Mouse (Mus musculus): ENCODE measurements around the gene Mki67. TPM values are rescaled to one million over a fixed set of nuclear protein-coding genes. Genes with fewer than 3 reads are reported as not detected.
"Not testable (repeated sequence)": the region's sequence is repeated elsewhere in the genome, so short reads cannot be mapped to it uniquely, and the experiment has no call there.

Mki67 gene
- polyA plus RNA-seq, 1 experiment from 2014 or later: 46.9 TPM

DNA sequence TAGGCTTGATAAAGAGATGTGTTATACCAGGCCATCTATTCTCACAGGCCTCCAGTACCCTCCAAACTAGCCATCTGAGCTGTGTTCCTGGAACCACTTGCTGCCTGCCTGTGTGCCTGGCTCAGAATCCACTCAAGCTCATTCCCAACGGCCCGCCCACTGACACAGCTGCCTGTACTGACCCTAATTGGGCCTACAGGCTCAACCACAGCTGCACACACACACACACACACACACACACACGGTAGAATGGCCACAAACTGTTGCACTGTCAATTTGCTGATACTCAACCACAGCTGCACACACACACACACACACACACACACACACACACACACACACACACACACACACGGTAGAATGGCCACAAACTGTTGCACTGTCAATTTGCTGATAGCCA is 32.1 kb downstream of the Mki67 start:
- H3K27me3 ChIP-seq (ENCODE audit: low read depth, poor library complexity, severe bottlenecking); H3K9me3 ChIP-seq (replicated peaks); H3K4me3 ChIP-seq; H3K27ac ChIP-seq; H3K4me1 ChIP-seq; DNase-seq (ENCODE audit: low spot score): not testable (repeated sequence)
- peaks cover 44% of the 10 kb centered on the region for H3K36me3 ChIP-seq
- WGBS: 78% methylated on average over 4 of the region's 4 CpGs

GRCm38 (mm10) chr7:135680334-135680733 is 35.8 kb downstream of the Mki67 start:
- Histone ChIP-seq H3K36me3 (peaks cover 6% of the 10 kb centered on the region), H3K4me1 (peaks cover 7% of the 10 kb centered on the region; the same call in 1 of the 2 replicates), H3K9me3 (replicated peaks) (no peaks in the 10 kb centered on the region), H3K27me3 (ENCODE audit: low read depth, poor library complexity, severe bottlenecking) (no peaks in the 10 kb centered on the region), H3K4me3 (no peak overlapping the region), H3K27ac (no peak overlapping the region)
- WGBS: 75% methylated on average over 5 of the region's 5 CpGs
- peak; percentile 65 for DNase-seq (ENCODE audit: low spot score)

DNA sequence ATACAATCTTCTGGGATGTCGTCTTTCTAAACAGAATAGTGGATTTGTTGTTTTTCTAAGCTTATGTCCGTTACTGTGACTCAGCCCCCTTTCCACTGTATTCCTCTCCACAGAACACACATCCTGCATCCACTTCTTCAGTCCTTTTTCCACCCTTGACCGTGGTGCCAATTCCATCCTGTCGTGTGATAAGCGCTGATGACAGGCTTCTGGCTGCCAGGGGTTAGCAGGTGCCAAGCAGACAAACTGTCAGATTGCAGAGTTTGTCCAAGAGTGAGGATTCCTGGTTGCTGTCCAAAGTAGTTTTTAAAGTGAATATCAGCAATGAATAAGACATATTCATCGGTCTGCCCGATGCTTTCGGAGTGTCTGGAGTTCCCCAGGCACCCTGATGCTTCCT is 39.4 kb downstream of the Mki67 start:
- DNase-seq (ENCODE audit: low spot score): no peak
- Histone ChIP-seq H3K36me3 (no peaks in the 10 kb centered on the region), H3K27me3 (ENCODE audit: low read depth, poor library complexity, severe bottlenecking) (no peaks in the 10 kb centered on the region), H3K27ac (no peak overlapping the region), H3K4me1 (peaks cover 7% of the 10 kb centered on the region; the same call in 1 of the 2 replicates), H3K9me3 (replicated peaks) (no peaks in the 10 kb centered on the region), H3K4me3 (no peak overlapping the region)
- 88% methylated on average over 8 of the region's 8 CpGs for WGBS

DNA sequence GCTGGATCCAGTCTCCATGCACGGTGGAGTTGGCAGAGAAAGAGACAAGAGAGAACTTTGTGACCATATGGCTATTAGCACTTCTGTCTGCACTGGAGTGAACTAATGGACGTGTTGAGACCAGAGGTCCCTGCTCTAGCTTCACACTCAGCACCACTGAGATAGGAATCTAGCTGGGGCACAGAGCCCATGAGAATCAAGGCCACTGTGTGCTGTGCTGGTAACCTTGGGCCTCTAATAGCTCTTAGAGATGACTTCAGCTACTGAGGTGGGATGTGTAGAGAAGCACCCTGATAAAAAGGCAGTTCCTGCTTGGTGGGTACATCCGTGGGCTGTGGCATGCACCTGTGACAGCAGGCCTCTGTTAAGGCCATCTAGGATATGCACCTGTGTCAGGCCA is 42.6 kb downstream of the Mki67 start:
- Histone ChIP-seq H3K4me3 (no peak overlapping the region), H3K9me3 (replicated peaks) (no peaks in the 10 kb centered on the region), H3K36me3 (no peaks in the 10 kb centered on the region), H3K4me1 (no peaks in the 10 kb centered on the region), H3K27me3 (ENCODE audit: low read depth, poor library complexity, severe bottlenecking) (no peaks in the 10 kb centered on the region), H3K27ac (no peak overlapping the region)
- 68% methylated on average over 3 of the region's 3 CpGs for WGBS
- DNase-seq (ENCODE audit: low spot score): no peak

DNA sequence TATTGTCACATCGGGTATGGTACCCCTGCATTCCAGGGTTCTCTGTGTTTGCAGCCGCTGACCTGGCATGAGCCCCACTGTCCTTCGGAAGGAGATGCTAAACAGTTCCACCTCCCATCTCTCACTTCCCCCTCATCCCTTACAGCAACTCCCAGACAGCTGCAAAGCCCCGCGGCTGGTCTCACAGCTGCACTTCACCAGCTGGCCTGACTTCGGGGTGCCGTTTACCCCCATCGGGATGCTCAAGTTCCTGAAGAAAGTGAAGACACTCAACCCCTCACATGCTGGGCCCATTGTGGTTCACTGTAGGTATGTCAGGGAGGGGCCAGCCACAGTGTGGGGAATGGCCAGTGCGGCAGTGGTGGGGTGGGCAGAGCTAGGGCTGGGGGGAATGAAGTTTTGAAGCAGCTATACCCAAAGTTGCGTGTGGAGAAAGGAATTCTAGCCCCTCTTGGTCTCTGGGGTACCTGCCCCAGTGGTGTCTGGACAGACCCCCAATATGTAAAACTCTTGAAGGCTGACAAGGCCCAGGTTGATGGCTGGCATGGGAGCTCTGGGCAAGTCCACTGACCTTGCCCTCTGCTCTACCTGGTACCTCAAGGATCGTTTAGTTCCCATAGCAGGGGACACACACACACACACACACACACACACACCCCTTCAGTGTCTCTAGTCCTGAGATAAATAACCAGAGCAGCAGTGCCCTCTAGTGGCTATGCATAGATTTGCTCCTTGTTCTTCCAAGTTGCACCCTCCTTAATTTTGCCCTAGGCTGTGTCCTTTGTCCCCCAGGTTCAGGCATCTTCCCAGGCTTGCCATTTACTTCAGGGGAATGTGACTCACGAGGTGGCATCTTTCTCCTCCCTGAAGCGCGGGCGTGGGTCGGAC is 47.1 kb downstream of the Mki67 start:
- Histone ChIP-seq H3K36me3 (no peaks in the 10 kb centered on the region), H3K27me3 (ENCODE audit: low read depth, poor library complexity, severe bottlenecking) (no peaks in the 10 kb centered on the region), H3K9me3 (replicated peaks) (no peaks in the 10 kb centered on the region), H3K4me3 (no peak overlapping the region), H3K4me1 (0 out of 2 replicates have a peak, but pooled peaks cover 3% of the 10 kb centered on the region), H3K27ac (no peak overlapping the region)
- 40% methylated on average over 16 of the region's 16 CpGs for WGBS
- DNase-seq (ENCODE audit: low spot score): peak; percentile 58

GRCm38 (mm10) chr7:135666314-135666713 is 49.8 kb downstream of the Mki67 start:
- Histone ChIP-seq H3K4me3 (no peak overlapping the region), H3K36me3 (no peaks in the 10 kb centered on the region), H3K4me1 (0 out of 2 replicates have a peak, but pooled peaks cover 3% of the 10 kb centered on the region), H3K27me3 (ENCODE audit: low read depth, poor library complexity, severe bottlenecking) (no peaks in the 10 kb centered on the region), H3K27ac (no peak overlapping the region), H3K9me3 (replicated peaks) (no peaks in the 10 kb centered on the region)
- 89% methylated on average over 2 of the region's 2 CpGs for WGBS
- DNase-seq (ENCODE audit: low spot score): no peak

- H3K36me3 ChIP-seq: no peaks in the 10 kb centered on the region
- no peaks in the 10 kb centered on the region for H3K9me3 ChIP-seq (replicated peaks)
- no peaks in the 10 kb centered on the region for H3K27me3 ChIP-seq (ENCODE audit: low read depth, poor library complexity, severe bottlenecking)
- 0 out of 2 replicates have a peak, but pooled peaks cover 3% of the 10 kb centered on the region for H3K4me1 ChIP-seq
- DNase-seq (ENCODE audit: low spot score): no peak
- no peak overlapping the region for H3K27ac ChIP-seq
- 81% methylated on average over 7 of the region's 7 CpGs for WGBS
- no peak overlapping the region for H3K4me3 ChIP-seq
These were observed 52.0 kb downstream of the Mki67 start for GRCm38 (mm10) chr7:135664211-135664610.

GRCm38 (mm10) chr7:135660314-135660713 is 55.8 kb downstream of the Mki67 start:
- DNase-seq (ENCODE audit: low spot score): no peak
- Histone ChIP-seq H3K27me3 (ENCODE audit: low read depth, poor library complexity, severe bottlenecking) (no peaks in the 10 kb centered on the region), H3K9me3 (replicated peaks) (no peaks in the 10 kb centered on the region), H3K4me3 (no peak overlapping the region), H3K4me1 (no peaks in the 10 kb centered on the region), H3K27ac (no peak overlapping the region), H3K36me3 (no peaks in the 10 kb centered on the region)

- WGBS: 88% methylated on average over 5 of the region's 5 CpGs
- Histone ChIP-seq H3K9me3 (replicated peaks) (no peaks in the 10 kb centered on the region), H3K36me3 (no peaks in the 10 kb centered on the region), H3K4me3 (no peak overlapping the region), H3K4me1 (no peaks in the 10 kb centered on the region), H3K27ac (no peak overlapping the region), H3K27me3 (ENCODE audit: low read depth, poor library complexity, severe bottlenecking) (no peaks in the 10 kb centered on the region)
- DNase-seq (ENCODE audit: low spot score): no peak
These were observed 56.7 kb downstream of the Mki67 start for GRCm38 (mm10) chr7:135659314-135659935.

- H3K27ac ChIP-seq: no peak overlapping the region
- no peaks in the 10 kb centered on the region for H3K27me3 ChIP-seq (ENCODE audit: low read depth, poor library complexity, severe bottlenecking)
- no peaks in the 10 kb centered on the region for H3K36me3 ChIP-seq
- no peak for DNase-seq (ENCODE audit: low spot score)
- WGBS: 92% methylated on average over 7 of the region's 7 CpGs
- H3K9me3 ChIP-seq (replicated peaks): no peaks in the 10 kb centered on the region
- no peak overlapping the region for H3K4me3 ChIP-seq
- H3K4me1 ChIP-seq: no peaks in the 10 kb centered on the region
These were observed 58.0 kb downstream of the Mki67 start for GRCm38 (mm10) chr7:135658150-135658549.

- Histone ChIP-seq H3K9me3 (replicated peaks) (no peaks in the 10 kb centered on the region), H3K27me3 (ENCODE audit: low read depth, poor library complexity, severe bottlenecking) (no peaks in the 10 kb centered on the region), H3K27ac (no peak overlapping the region), H3K4me1 (peaks cover 17% of the 10 kb centered on the region), H3K36me3 (no peaks in the 10 kb centered on the region), H3K4me3 (no peak overlapping the region)
- DNase-seq (ENCODE audit: low spot score): no peak
- 87% methylated on average over 4 of the region's 4 CpGs for WGBS
These were observed 61.0 kb downstream of the Mki67 start for GRCm38 (mm10) chr7:135655113-135655512.

GRCm38 (mm10) chr7:135654288-135654687 is 61.9 kb downstream of the Mki67 start:
- WGBS: 92% methylated on average over 6 of the region's 6 CpGs
- Histone ChIP-seq H3K4me1 (peaks cover 17% of the 10 kb centered on the region), H3K4me3 (no peak overlapping the region), H3K36me3 (no peaks in the 10 kb centered on the region), H3K27ac (no peak overlapping the region), H3K27me3 (ENCODE audit: low read depth, poor library complexity, severe bottlenecking) (no peaks in the 10 kb centered on the region), H3K9me3 (replicated peaks) (no peaks in the 10 kb centered on the region)
- DNase-seq (ENCODE audit: low spot score): no peak

DNA sequence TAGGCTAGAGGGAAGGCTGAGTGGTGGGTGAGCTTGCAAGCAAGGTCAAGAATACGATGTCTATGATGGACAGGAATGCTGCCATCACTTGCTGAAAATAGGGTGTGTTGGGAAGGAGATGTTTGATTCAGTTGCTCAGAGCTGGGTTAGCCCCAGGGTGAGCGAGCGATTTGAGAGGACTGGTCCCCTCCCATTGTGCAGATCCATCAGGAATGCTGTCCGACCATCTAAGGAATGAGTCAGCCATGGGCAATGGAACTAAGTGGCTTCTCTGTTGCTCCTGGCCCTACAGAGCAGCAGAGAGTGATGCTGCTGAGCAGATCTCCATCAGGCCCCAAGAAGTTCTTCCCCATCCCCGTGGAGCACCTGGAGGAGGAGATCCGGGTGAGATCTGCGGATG is 62.6 kb downstream of the Mki67 start:
- 90% methylated on average over 7 of the region's 7 CpGs for WGBS
- no peak for DNase-seq (ENCODE audit: low spot score)
- Histone ChIP-seq H3K27me3 (ENCODE audit: low read depth, poor library complexity, severe bottlenecking) (no peaks in the 10 kb centered on the region), H3K4me3 (no peak overlapping the region), H3K9me3 (replicated peaks) (no peaks in the 10 kb centered on the region), H3K27ac (no peak overlapping the region), H3K4me1 (peaks cover 17% of the 10 kb centered on the region), H3K36me3 (no peaks in the 10 kb centered on the region)

Data from limb, embryonic 10.5 days (tissue).